Mouse (Mus musculus) neural tube, embryonic 15.5 days (tissue): ENCODE data around the gene Arcn1. TPM values are rescaled to one million over a fixed set of nuclear protein-coding genes. Genes with fewer than 3 reads are reported as not detected.

ENCODE experiments used
- ATAC-seq: fragments of 200-750 bp; cut with Nextera tagmentation; 2 replicates; pipeline ENCODE4 v1.8.0; 2017; ENCODE audit warnings: mild to moderate bottlenecking, moderate TSS enrichment, moderate library complexity; ENCODE audit not compliant: low FRiP score
- H3K27ac ChIP-seq: fragments of 300-500 bp; sonication (generic); replicated peaks from 2 replicates; pipeline ENCODE4 v1.5.1; 2015; ENCODE audit warnings: mild to moderate bottlenecking, inconsistent platforms
- H3K27me3 ChIP-seq: fragments of 300-500 bp; sonication (generic); replicated peaks from 2 replicates; pipeline ENCODE4 v1.6.1; 2015; ENCODE audit warnings: inconsistent platforms
- H3K36me3 ChIP-seq: fragments of 300-500 bp; sonication (generic); 2 replicates; pipeline ENCODE4 v1.6.1; 2015; ENCODE audit warnings: inconsistent platforms
- H3K4me1 ChIP-seq: fragments of 300-500 bp; sonication (generic); 2 replicates; pipeline ENCODE4 v1.6.1; 2015; ENCODE audit warnings: inconsistent platforms
- H3K4me2 ChIP-seq: fragments of 300-500 bp; sonication (generic); 2 replicates; pipeline ENCODE4 v1.6.1; 2015; ENCODE audit warnings: inconsistent platforms, mild to moderate bottlenecking, moderate library complexity
- H3K4me3 ChIP-seq: fragments of 300-500 bp; sonication (generic); replicated peaks from 2 replicates; pipeline ENCODE4 v1.5.1; 2015; ENCODE audit warnings: mild to moderate bottlenecking, inconsistent platforms
- H3K9ac ChIP-seq: fragments of 300-500 bp; sonication (generic); replicated peaks from 2 replicates; pipeline ENCODE4 v1.6.1; 2015; ENCODE audit warnings: mild to moderate bottlenecking, inconsistent platforms
- H3K9me3 ChIP-seq: fragments of 300-500 bp; sonication (generic); replicated peaks from 2 replicates; pipeline ENCODE4 v1.6.1; 2016; ENCODE audit warnings: inconsistent platforms
- WGBS: fragments of 180-500 bp; shearing (Covaris S2); methylation state at CpG from one replicate; pipeline ENCODE4 v1.1.7; 2015; ENCODE audit warnings: mixed read lengths; 5-methylcytosine and 5-hydroxymethylcytosine counted together
- polyA plus RNA-seq: library from polyadenylated mRNA; unstranded; fragments of >200 nt; fragmentation: Nextera tagmentation; extraction: Ambion mirVana; gene quantifications from 2 replicates; pipeline ENCODE4 v1.2.1, GENCODE M21; 2015

Arcn1 gene
- polyA plus RNA-seq, 1 experiment from 2014 or later = 135 TPM

- Histone ChIP-seq H3K4me1 (peaks cover 22% of the 10 kb centered on the region), H3K9ac (no peak overlapping the region), H3K9me3 (no peaks in the 10 kb centered on the region), H3K36me3 (peaks cover 9% of the 10 kb centered on the region), H3K27me3 (peaks cover 6% of the 10 kb centered on the region), H3K4me2 (no peak overlapping the region), H3K4me3 (no peak overlapping the region), H3K27ac (peak overlapping the region; percentile 58; the same call in 1 of the 2 replicates)
- no peak for ATAC-seq
- WGBS = 63% methylated on average over 8 of the region's 8 CpGs
Measured at GRCm38 (mm10) chr9:44737240-44737949, 30.2 kb downstream of the Arcn1 start.

- Histone ChIP-seq H3K9me3 (no peaks in the 10 kb centered on the region), H3K4me1 (peaks cover 22% of the 10 kb centered on the region), H3K27ac (no peak overlapping the region), H3K27me3 (peaks cover 6% of the 10 kb centered on the region), H3K36me3 (peaks cover 3% of the 10 kb centered on the region; the same call in 1 of the 2 replicates), H3K4me2 (no peak overlapping the region), H3K4me3 (no peak overlapping the region), H3K9ac (no peak overlapping the region)
- ATAC-seq = no peak
- WGBS = 56% methylated on average over 2 of the region's 2 CpGs
Measured at GRCm38 (mm10) chr9:44736301-44736700, 31.3 kb downstream of the Arcn1 start.

- Histone ChIP-seq H3K27me3 (peaks cover 6% of the 10 kb centered on the region), H3K4me2 (no peak overlapping the region), H3K4me1 (peaks cover 22% of the 10 kb centered on the region), H3K9ac (no peak overlapping the region), H3K4me3 (no peak overlapping the region), H3K27ac (peak overlapping the region; percentile 23; the same call in 1 of the 2 replicates), H3K9me3 (no peaks in the 10 kb centered on the region), H3K36me3 (no peaks in the 10 kb centered on the region)
- no peak for ATAC-seq
- 80% methylated on average over 6 of the region's 6 CpGs for WGBS
Measured at GRCm38 (mm10) chr9:44735886-44736285, 31.8 kb downstream of the Arcn1 start.

- peak; percentile 75 for ATAC-seq
- peak within 1 kb of the TSS; percentile 59 for H3K4me3 ChIP-seq
- no peaks in the 10 kb centered on the region for H3K36me3 ChIP-seq
- no peaks in the 10 kb centered on the region for H3K9me3 ChIP-seq
- peak within 1 kb of the TSS; percentile 68 for H3K27ac ChIP-seq
- peaks cover 6% of the 10 kb centered on the region for H3K27me3 ChIP-seq
- H3K4me2 ChIP-seq = peak within 1 kb of the TSS; percentile 100
- WGBS = under 1% methylated on average over 46 of the region's 47 CpGs
- H3K4me1 ChIP-seq = peaks cover 22% of the 10 kb centered on the region
- H3K9ac ChIP-seq = peak within 1 kb of the TSS; percentile 60
Measured at GRCm38 (mm10) chr9:44734524-44735494, 32.8 kb downstream of the Arcn1 start, which contains the start of gene Phldb1. Gene Phldb1 (minus strand): TSS chr9:44735198.

GRCm38 (mm10) chr9:44733671-44734523, 33.7 kb downstream of the Arcn1 start:
- H3K4me3 ChIP-seq = peak overlapping the region; percentile 59
- peak overlapping the region; percentile 68 for H3K27ac ChIP-seq
- peak overlapping the region; percentile 100 for H3K4me2 ChIP-seq
- no peaks in the 10 kb centered on the region for H3K9me3 ChIP-seq
- H3K36me3 ChIP-seq = no peaks in the 10 kb centered on the region
- peak; percentile 50; the same call in 1 of the 2 replicates for ATAC-seq
- under 1% methylated on average over 73 of the region's 79 CpGs for WGBS
- H3K9ac ChIP-seq = peak overlapping the region; percentile 60
- peaks cover 22% of the 10 kb centered on the region for H3K4me1 ChIP-seq
- H3K27me3 ChIP-seq = peaks cover 6% of the 10 kb centered on the region

GRCm38 (mm10) chr9:44732921-44733530, 34.6 kb downstream of the Arcn1 start:
- Histone ChIP-seq H3K27ac (peak overlapping the region; percentile 68), H3K36me3 (no peaks in the 10 kb centered on the region), H3K9me3 (no peaks in the 10 kb centered on the region), H3K4me3 (peak overlapping the region; percentile 59), H3K9ac (peak overlapping the region; percentile 60), H3K27me3 (peaks cover 6% of the 10 kb centered on the region), H3K4me1 (peaks cover 22% of the 10 kb centered on the region), H3K4me2 (peak overlapping the region; percentile 100)
- WGBS = 63% methylated on average over 12 of the region's 12 CpGs
- no peak for ATAC-seq

- Histone ChIP-seq H3K4me2 (0 out of 2 replicates have a peak overlapping the region, but pooled peaks have one; percentile 100), H3K9ac (no peak overlapping the region), H3K36me3 (no peaks in the 10 kb centered on the region), H3K9me3 (no peaks in the 10 kb centered on the region), H3K4me1 (peaks cover 25% of the 10 kb centered on the region), H3K27me3 (peaks cover 6% of the 10 kb centered on the region), H3K4me3 (no peak overlapping the region), H3K27ac (no peak overlapping the region)
- whole genome bisulfite sequencing = 91% methylated on average over 5 of the region's 5 CpGs
- ATAC-seq = no peak
Measured at GRCm38 (mm10) chr9:44732130-44732549, 35.5 kb downstream of the Arcn1 start.

GRCm38 (mm10) chr9:44727441-44727840, 40.2 kb downstream of the Arcn1 start:
- H3K4me3 ChIP-seq = no peak overlapping the region
- H3K9me3 ChIP-seq = no peaks in the 10 kb centered on the region
- 57% methylated on average over 5 of the region's 5 CpGs for WGBS
- H3K4me1 ChIP-seq = peaks cover 46% of the 10 kb centered on the region
- peaks cover under 1% of the 10 kb centered on the region for H3K27me3 ChIP-seq
- H3K36me3 ChIP-seq = no peaks in the 10 kb centered on the region
- H3K27ac ChIP-seq = no peak overlapping the region
- H3K9ac ChIP-seq = no peak overlapping the region
- ATAC-seq = no peak
- H3K4me2 ChIP-seq = no peak overlapping the region

- H3K36me3 ChIP-seq = no peaks in the 10 kb centered on the region
- H3K4me1 ChIP-seq = peaks cover 53% of the 10 kb centered on the region
- peak overlapping the region; percentile 18; the same call in 1 of the 2 replicates for H3K27ac ChIP-seq
- H3K4me2 ChIP-seq = no peak overlapping the region
- no peak for ATAC-seq
- H3K9ac ChIP-seq = no peak overlapping the region
- H3K4me3 ChIP-seq = no peak overlapping the region
- H3K27me3 ChIP-seq = no peaks in the 10 kb centered on the region
- WGBS = 46% methylated on average over 10 of the region's 10 CpGs
- no peaks in the 10 kb centered on the region for H3K9me3 ChIP-seq
Measured at GRCm38 (mm10) chr9:44726431-44727146, 41.1 kb downstream of the Arcn1 start.

GRCm38 (mm10) chr9:44724665-44725064, 43.0 kb downstream of the Arcn1 start:
- Histone ChIP-seq H3K27me3 (no peaks in the 10 kb centered on the region), H3K36me3 (no peaks in the 10 kb centered on the region), H3K4me1 (peaks cover 68% of the 10 kb centered on the region), H3K4me3 (no peak overlapping the region), H3K9me3 (no peaks in the 10 kb centered on the region), H3K27ac (peak overlapping the region; percentile 38), H3K4me2 (no peak overlapping the region), H3K9ac (no peak overlapping the region)
- 60% methylated on average over 2 of the region's 2 CpGs for WGBS
- no peak for ATAC-seq
